Mouse (Mus musculus) embryonic fibroblast, embryonic 13.5 days (primary cell): ENCODE measurements at regions not wholly inside any gene's neighbourhood (a gene's known extent, or its start where the extent isn't known, plus 50 kb on each side); places are given as distances from the start of the nearest gene placed in this dataset.

Experiments
- H3K27ac ChIP-seq: 2 replicates; pipeline ENCODE4 v1.5.1; 2012; ENCODE audit warnings: low read length, control low read depth, inconsistent platforms; ENCODE audit not compliant: insufficient read depth
- H3K4me1 ChIP-seq: 2 replicates; pipeline ENCODE4 v1.6.1; 2011; ENCODE audit warnings: low read length; ENCODE audit not compliant: control insufficient read depth, insufficient read depth
- H3K4me3 ChIP-seq: 2 replicates; pipeline ENCODE4 v1.5.1; 2011; ENCODE audit warnings: mild to moderate bottlenecking, control low read depth, low read length; ENCODE audit not compliant: insufficient read depth
- CTCF ChIP-seq: IDR thresholded peaks from 2 replicates; pipeline ENCODE4 v1.5.1; 2011; ENCODE audit warnings: mild to moderate bottlenecking, control low read depth, low read length, moderate library complexity, borderline replicate concordance; ENCODE audit not compliant: insufficient read depth
- POLR2A ChIP-seq: IDR thresholded peaks from 2 replicates; pipeline ENCODE4 v1.6.1; 2011; ENCODE audit warnings: low read depth, mild to moderate bottlenecking, control low read depth, low read length, moderate library complexity

- H3K27ac ChIP-seq, result no peak overlapping the region
- TF ChIP-seq CTCF, result no peak
- no peak for TF ChIP-seq POLR2A
- H3K4me3 ChIP-seq, result no peak overlapping the region
- no peaks in the 10 kb centered on the region for H3K4me1 ChIP-seq
Observed at GRCm38 (mm10) chr5:133662474-133663256, 436.8 kb upstream of the Castor2 start.

- H3K27ac ChIP-seq, result no peak overlapping the region
- no peaks in the 10 kb centered on the region for H3K4me1 ChIP-seq
- no peak overlapping the region for H3K4me3 ChIP-seq
- TF ChIP-seq CTCF (no peak), POLR2A (no peak)
Observed at GRCm38 (mm10) chr5:133660351-133660750, 439.2 kb upstream of the Castor2 start.

GRCm38 (mm10) chr5:133656837-133657236 lies 442.7 kb upstream of the Castor2 start:
- no peak overlapping the region for H3K27ac ChIP-seq
- no peaks in the 10 kb centered on the region for H3K4me1 ChIP-seq
- H3K4me3 ChIP-seq, result no peak overlapping the region
- TF ChIP-seq POLR2A, result no peak
- TF ChIP-seq CTCF, result no peak

GRCm38 (mm10) chr5:133653431-133653830 lies 446.1 kb upstream of the Castor2 start:
- no peaks in the 10 kb centered on the region for H3K4me1 ChIP-seq
- H3K27ac ChIP-seq, result no peak overlapping the region
- TF ChIP-seq CTCF (no peak), POLR2A (no peak)
- H3K4me3 ChIP-seq, result no peak overlapping the region

DNA sequence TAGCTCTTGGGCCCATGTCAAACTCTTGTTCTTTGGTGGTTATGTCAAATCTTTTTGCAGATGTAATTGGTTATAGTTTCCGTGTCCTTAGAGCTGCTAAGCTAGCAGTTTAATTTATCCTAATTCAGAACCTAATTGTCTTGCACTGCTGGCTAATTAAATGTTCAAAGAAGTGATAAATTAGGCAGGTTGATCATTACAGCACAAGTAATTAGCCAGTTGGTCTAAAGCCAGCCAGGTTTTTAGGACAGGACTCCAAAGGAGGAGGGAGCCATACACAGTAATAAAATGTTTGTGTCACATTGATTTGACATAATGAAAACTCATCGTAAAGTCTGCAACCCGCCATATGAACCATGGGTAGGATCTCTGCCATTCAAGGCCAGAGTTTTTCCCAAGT lies 449.3 kb upstream of the Castor2 start:
- H3K4me3 ChIP-seq, result no peak overlapping the region
- no peak for TF ChIP-seq POLR2A
- no peak for TF ChIP-seq CTCF
- H3K27ac ChIP-seq, result no peak overlapping the region
- H3K4me1 ChIP-seq, result no peaks in the 10 kb centered on the region

- Histone ChIP-seq H3K27ac (no peak overlapping the region), H3K4me3 (no peak overlapping the region), H3K4me1 (no peaks in the 10 kb centered on the region)
- no peak for TF ChIP-seq POLR2A
- no peak for TF ChIP-seq CTCF
Observed at GRCm38 (mm10) chr5:133645696-133646195, 453.8 kb upstream of the Castor2 start.

- Histone ChIP-seq H3K27ac (no peak overlapping the region), H3K4me1 (no peaks in the 10 kb centered on the region), H3K4me3 (no peak overlapping the region)
- TF ChIP-seq POLR2A, result no peak
- no peak for TF ChIP-seq CTCF
Observed at GRCm38 (mm10) chr5:133643326-133643725, 456.2 kb upstream of the Castor2 start.

- Histone ChIP-seq H3K4me1 (no peaks in the 10 kb centered on the region), H3K27ac (no peak overlapping the region), H3K4me3 (no peak overlapping the region)
- TF ChIP-seq CTCF (no peak), POLR2A (no peak)
Observed at GRCm38 (mm10) chr5:133634481-133634880, 465.0 kb upstream of the Castor2 start.

GRCm38 (mm10) chr5:133631812-133632211 lies 467.7 kb upstream of the Castor2 start:
- TF ChIP-seq POLR2A (no peak), CTCF (no peak)
- H3K4me1 ChIP-seq, result no peaks in the 10 kb centered on the region
- no peak overlapping the region for H3K4me3 ChIP-seq
- no peak overlapping the region for H3K27ac ChIP-seq

- H3K4me1 ChIP-seq, result no peaks in the 10 kb centered on the region
- no peak overlapping the region for H3K4me3 ChIP-seq
- TF ChIP-seq POLR2A (no peak), CTCF (no peak)
- no peak overlapping the region for H3K27ac ChIP-seq
Observed at GRCm38 (mm10) chr5:133619347-133619746, 480.2 kb upstream of the Castor2 start.
